Mouse (Mus musculus) heart, adult 2 months (tissue): ENCODE data around the gene Tnfsf18. TPM values are rescaled to one million over a fixed set of nuclear protein-coding genes. Genes with fewer than 3 reads are reported as not detected.

ENCODE experiments used
- DNase-seq, 2 experiments: peaks; one replicate each; pipeline ENCODE4 v3.0.0; 2021
- H3K27ac ChIP-seq: fragments of 200-600 bp; 2 replicates; pipeline ENCODE4 v1.8.1; 2022
- H3K27me3 ChIP-seq: fragments of 200-500 bp; 2 replicates; pipeline ENCODE4 v1.6.1; 2012; ENCODE audit warnings: mild to moderate bottlenecking, low read length, inconsistent platforms, mixed read lengths; ENCODE audit not compliant: control insufficient read depth, insufficient read depth
- H3K36me3 ChIP-seq: fragments of 200-500 bp; 2 replicates; pipeline ENCODE4 v1.6.1; 2012; ENCODE audit warnings: low read length, inconsistent platforms; ENCODE audit not compliant: control insufficient read depth, insufficient read depth
- H3K4me1 ChIP-seq: fragments of 200-500 bp; 2 replicates; pipeline ENCODE4 v1.6.1; 2011; ENCODE audit warnings: low read length; ENCODE audit not compliant: control insufficient read depth, insufficient read depth
- H3K4me3 ChIP-seq: fragments of 200-600 bp; 2 replicates; pipeline ENCODE4 v1.8.1; 2022
- H3K79me2 ChIP-seq: fragments of 200-500 bp; replicated peaks from 2 replicates; pipeline ENCODE4 v1.6.1; 2012; ENCODE audit warnings: mild to moderate bottlenecking, inconsistent platforms, low read length, moderate library complexity, mixed read lengths; ENCODE audit not compliant: control insufficient read depth, insufficient read depth
- H3K9ac ChIP-seq: fragments of 200-500 bp; 2 replicates; pipeline ENCODE4 v1.6.1; 2012; ENCODE audit warnings: low read depth, mild to moderate bottlenecking, control low read depth, inconsistent platforms, low read length, mixed read lengths
- CTCF ChIP-seq: fragments of 200-600 bp; IDR thresholded peaks from 2 replicates; pipeline ENCODE4 v1.8.1; 2022; ENCODE audit warnings: antibody characterized with exemption, mild to moderate bottlenecking, moderate library complexity
- EP300 ChIP-seq: fragments of 200-500 bp; IDR thresholded peaks from 2 replicates; pipeline ENCODE4 v1.6.1; 2011; ENCODE audit warnings: low read depth, low read length, control low read depth; ENCODE audit not compliant: insufficient read depth
- POLR2A ChIP-seq: fragments of 200-500 bp; IDR thresholded peaks from 2 replicates; pipeline ENCODE4 v1.6.1; 2011; ENCODE audit warnings: mild to moderate bottlenecking, low read depth, low read length, control low read depth; ENCODE audit not compliant: insufficient read depth
- WGBS: fragments of 180-500 bp; shearing (Covaris S2); methylation state at CpG from one replicate; pipeline ENCODE4 v1.1.7; 2018; 5-methylcytosine and 5-hydroxymethylcytosine counted together
- intact Hi-C: fragments of 180-260 bp; cut with DNase I; formaldehyde crosslinking; loops from one replicate; pipeline ENCODE4 v1.15.1; 2025
- polyA plus RNA-seq: library from polyadenylated mRNA; depleted of rRNA; stranded (reverse); fragments of >200 nt; gene quantifications from 2 replicates; pipeline ENCODE4 v1.2.3, GENCODE M21; 2012; rRNA removed
- total RNA-seq, 2 experiments: library from RNA; stranded (reverse); gene quantifications; 2 replicates each; pipeline ENCODE4 v1.2.3; 2021

The Tnfsf18 gene
- total and polyA plus RNA-seq, 3 experiments = 0.10 to 0.18 TPM; not detected in 1

- H3K36me3 ChIP-seq = no peaks in the 10 kb centered on the region
- no peak overlapping the region for H3K4me3 ChIP-seq
- H3K79me2 ChIP-seq = no peaks in the 10 kb centered on the region
- no peaks in the 10 kb centered on the region for H3K27me3 ChIP-seq
- no peak for TF ChIP-seq EP300
- TF ChIP-seq CTCF = no peak
- TF ChIP-seq POLR2A = no peak
- WGBS = 60% methylated on average over 5 of the region's 5 CpGs
- no peaks in the 10 kb centered on the region for H3K4me1 ChIP-seq
- intact Hi-C loops = no loop called here
- DNase-seq = no peak
- H3K9ac ChIP-seq = no peak overlapping the region
- H3K27ac ChIP-seq = no peak overlapping the region
Observed at GRCm38 (mm10) chr1:161550596-161551095, 56.2 kb downstream of the Tnfsf18 start.

DNA sequence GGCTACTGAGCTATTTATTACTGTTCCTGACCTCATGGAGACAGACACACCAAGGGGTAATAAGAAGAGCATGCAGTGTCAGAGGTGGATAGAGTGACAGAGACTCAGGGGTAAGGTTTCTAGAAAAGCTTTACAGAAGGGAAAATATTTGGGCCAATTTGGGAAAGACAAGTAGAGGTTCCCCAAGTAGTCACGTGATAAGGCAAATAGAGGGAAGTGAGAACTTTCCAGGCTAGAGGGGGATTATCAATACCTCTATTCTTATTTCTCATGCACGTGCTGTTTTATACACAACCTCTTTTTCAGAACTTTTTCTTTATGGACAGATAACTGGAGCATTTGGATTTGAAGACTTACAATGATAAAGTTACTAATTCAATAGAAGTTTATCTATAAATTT is 57.6 kb downstream of the Tnfsf18 start:
- DNase-seq = no peak
- Histone ChIP-seq H3K79me2 (no peaks in the 10 kb centered on the region), H3K4me1 (no peaks in the 10 kb centered on the region), H3K27me3 (no peaks in the 10 kb centered on the region), H3K36me3 (no peaks in the 10 kb centered on the region), H3K9ac (no peak overlapping the region), H3K27ac (no peak overlapping the region), H3K4me3 (no peak overlapping the region)
- intact Hi-C loops = no loop called here
- 71% methylated on average over 2 of the region's 2 CpGs for WGBS
- TF ChIP-seq POLR2A (no peak), CTCF (no peak), EP300 (no peak)

Other genes with a start within 250 kb of the Tnfsf18 start
- gene Prdx6, start 243.4 kb upstream of the Tnfsf18 start, total RNA-seq = 100 to 1,000 TPM; 284 to 336 TPM
- 186 and 235 TPM in 2 replicates for gene Prdx6, start 243.4 kb upstream of the Tnfsf18 start, polyA plus RNA-seq
- gene Tnfsf4, start 99.2 kb upstream of the Tnfsf18 start, total RNA-seq = not detected
- not detected in 2 replicates for gene Tnfsf4, start 99.2 kb upstream of the Tnfsf18 start, polyA plus RNA-seq